18 mouse cellular contexts compared by ENCODE assay signal in the genomic region with DNA sequence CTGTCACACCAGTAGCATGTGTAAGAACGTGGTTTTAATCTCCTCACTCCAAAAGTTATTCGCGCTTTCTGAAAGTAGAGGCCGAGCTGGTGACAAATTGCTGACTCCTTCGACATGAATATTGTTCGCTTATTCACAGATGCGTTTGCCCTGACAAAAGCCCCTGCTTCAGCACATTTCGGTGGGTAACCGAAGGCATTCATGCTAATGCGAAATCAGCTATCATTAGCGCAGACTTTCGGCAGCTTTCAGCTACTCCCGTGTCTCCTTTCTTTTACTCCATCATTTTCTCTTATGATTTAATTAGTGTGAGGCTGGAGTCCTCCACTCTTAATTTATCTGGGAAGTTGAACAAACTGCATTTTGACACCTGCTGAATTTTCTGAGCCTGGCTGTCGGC.
"Had no signal": no experiment of that assay in that cellular context is flagged by ENCODE, and none has a peak within 500 bp of the region (broad histone marks: within the 10 kb centered on the region; RNA-seq: fewer than 3 reads in every experiment).

No protein-coding gene starts in this region.

- DNase-seq: liver, postnatal 0 days; lung, adult 2 months; lung, postnatal 14 days; lung, postnatal 36 days; right cerebral cortex, postnatal 14 days; thymus, adult 2 months; thymus, postnatal 25 days; thymus, postnatal 4 days had no signal

- H3K4me2 ChIP-seq: lung, embryonic 15.5 days; midbrain, embryonic 11.5 days; midbrain, embryonic 13.5 days; neural tube, embryonic 12.5 days; stomach, embryonic 15.5 days had no signal

- H3K36me3 ChIP-seq: lung, embryonic 15.5 days; midbrain, embryonic 13.5 days; neural tube, embryonic 12.5 days; stomach, embryonic 15.5 days had no signal

- H3K4me1 ChIP-seq: neural tube, embryonic 12.5 days; stomach, embryonic 15.5 days had no signal

- H3K9me3 ChIP-seq: lung, embryonic 15.5 days; midbrain, embryonic 13.5 days; neural tube, embryonic 12.5 days; stomach, embryonic 15.5 days had no signal

- ATAC-seq: liver, postnatal 0 days; lung, postnatal 0 days; midbrain, embryonic 13.5 days; midbrain, embryonic 16.5 days had no signal

- H3K27me3 ChIP-seq: lung, embryonic 15.5 days; neural tube, embryonic 12.5 days; stomach, embryonic 15.5 days had no signal

- H3K27ac ChIP-seq: lung, embryonic 15.5 days; macrophage; midbrain, embryonic 13.5 days; neural tube, embryonic 12.5 days; stomach, embryonic 15.5 days; stomach, postnatal 0 days had no signal

- H3K9ac ChIP-seq: liver, postnatal 0 days; lung, embryonic 15.5 days; midbrain, embryonic 13.5 days; neural tube, embryonic 12.5 days; stomach, embryonic 15.5 days had no signal

- H3K4me3 ChIP-seq: lung, embryonic 15.5 days; megakaryocyte, embryonic 14.5 days; midbrain, embryonic 13.5 days; neural tube, embryonic 12.5 days; stomach, embryonic 15.5 days had no signal
